Mouse (Mus musculus) ES-Bruce4 (cell line): ENCODE data around the gene Fgfr1op. TPM values are rescaled to one million over a fixed set of nuclear protein-coding genes. Genes with fewer than 3 reads are reported as not detected.
"Not testable (repeated sequence)": the region's sequence is repeated elsewhere in the genome, so short reads cannot be mapped to it uniquely, and the experiment has no call there.

ENCODE experiments used
- H3K27ac ChIP-seq: 2 replicates; pipeline ENCODE4 v1.5.1; 2012; ENCODE audit warnings: low read length, inconsistent platforms; ENCODE audit not compliant: insufficient read depth
- H3K27me3 ChIP-seq: 2 replicates; pipeline ENCODE4 v1.6.1; 2012; ENCODE audit warnings: mild to moderate bottlenecking, low read length, inconsistent platforms; ENCODE audit not compliant: control insufficient read depth, poor library complexity, insufficient read depth, severe bottlenecking
- H3K36me3 ChIP-seq: 2 replicates; pipeline ENCODE4 v1.6.1; 2012; ENCODE audit warnings: inconsistent platforms, mild to moderate bottlenecking, low read length, moderate library complexity; ENCODE audit not compliant: control insufficient read depth, poor library complexity, insufficient read depth, severe bottlenecking
- H3K4me1 ChIP-seq: one replicate; pipeline ENCODE4 v1.8.1; 2011; ENCODE audit warnings: low read length; ENCODE audit not compliant: control insufficient read depth, insufficient read depth
- H3K4me3 ChIP-seq: 2 replicates; pipeline ENCODE4 v1.5.1; 2011; ENCODE audit warnings: low read depth, mild to moderate bottlenecking, low read length
- H3K9ac ChIP-seq: 2 replicates; pipeline ENCODE4 v1.6.1; 2012; ENCODE audit warnings: low read depth, mild to moderate bottlenecking, inconsistent platforms; ENCODE audit not compliant: poor library complexity, severe bottlenecking
- H3K9me3 ChIP-seq: replicated peaks from 2 replicates; pipeline ENCODE4 v1.6.1; 2012; ENCODE audit warnings: mild to moderate bottlenecking, low read length, inconsistent platforms; ENCODE audit not compliant: control insufficient read depth, poor library complexity, insufficient read depth, severe bottlenecking
- polyA plus RNA-seq: library from polyadenylated mRNA; stranded (reverse); fragments of >200 nt; gene quantifications from 2 replicates; pipeline ENCODE4 v1.2.4, GENCODE M21; 2011; ENCODE audit warnings: low read depth; ENCODE audit not compliant: missing spikeins, insufficient read depth, insufficient read length

The Fgfr1op gene
- polyA plus RNA-seq, 1 experiment, result 78.5 TPM

DNA sequence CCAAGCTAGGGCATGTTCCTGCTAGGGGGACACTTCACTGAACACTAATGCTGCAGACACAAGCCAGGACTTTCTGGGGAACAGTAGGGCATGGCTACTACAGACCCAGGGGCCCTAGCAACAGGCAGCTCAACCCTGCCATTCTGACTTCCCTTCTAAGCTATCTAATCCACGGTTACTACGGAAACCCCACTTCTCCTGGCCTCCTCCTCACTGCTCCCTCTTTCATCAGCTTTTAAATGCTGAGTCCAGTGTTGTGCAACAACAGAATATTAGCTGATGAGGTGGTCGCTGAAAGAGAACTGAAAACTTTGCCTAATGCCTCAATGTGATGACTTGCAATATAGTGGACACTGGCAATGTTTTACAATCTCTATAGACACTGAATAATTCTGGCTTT is 25.1 kb upstream of the Fgfr1op start:
- not testable (repeated sequence) for H3K4me1 ChIP-seq, H3K27ac ChIP-seq, H3K9me3 ChIP-seq, H3K4me3 ChIP-seq, H3K36me3 ChIP-seq, H3K9ac ChIP-seq, H3K27me3 ChIP-seq

DNA sequence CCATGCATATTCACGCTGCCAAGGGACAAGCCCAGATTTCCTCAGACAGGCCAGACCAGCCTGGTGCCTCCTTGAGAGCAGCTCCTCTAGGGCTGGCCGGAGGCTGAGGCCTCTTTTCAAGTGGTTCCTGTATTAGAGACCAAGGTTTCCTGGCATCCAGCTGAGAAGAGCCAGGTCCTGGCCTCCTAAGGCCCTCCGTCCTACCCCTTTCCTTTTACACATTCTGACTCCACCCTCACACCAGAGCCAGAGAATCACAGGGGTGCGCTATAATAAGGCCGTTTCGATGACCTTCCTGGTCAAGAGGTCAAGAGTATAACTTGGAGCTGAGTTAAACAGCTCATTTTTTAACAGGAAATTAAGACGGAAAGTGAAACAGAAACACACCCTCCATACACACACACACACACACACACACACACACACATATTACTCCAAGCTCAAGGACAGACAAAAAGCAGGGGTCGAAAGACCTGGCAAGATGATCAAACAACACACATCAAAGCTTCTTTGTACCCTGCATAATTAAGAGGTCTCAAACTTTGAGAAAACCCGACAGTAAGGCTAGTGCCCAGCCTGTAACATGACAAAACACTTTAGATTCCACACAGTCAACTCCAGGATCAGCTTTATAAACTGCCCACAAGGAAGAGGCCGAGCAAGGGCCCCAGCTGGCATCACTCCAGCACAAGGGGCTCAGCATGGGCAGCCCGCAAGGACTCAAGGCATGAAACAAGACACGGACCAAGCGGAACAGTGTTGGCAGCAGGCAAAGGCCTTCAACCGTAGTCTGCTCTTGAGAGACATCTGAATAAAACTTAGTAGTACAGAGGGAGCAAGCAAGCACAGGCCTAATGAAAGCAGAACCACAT is 21.3 kb upstream of the Fgfr1op start:
- not testable (repeated sequence) for H3K9ac ChIP-seq, H3K27ac ChIP-seq, H3K4me3 ChIP-seq, H3K9me3 ChIP-seq, H3K27me3 ChIP-seq, H3K36me3 ChIP-seq, H3K4me1 ChIP-seq

DNA sequence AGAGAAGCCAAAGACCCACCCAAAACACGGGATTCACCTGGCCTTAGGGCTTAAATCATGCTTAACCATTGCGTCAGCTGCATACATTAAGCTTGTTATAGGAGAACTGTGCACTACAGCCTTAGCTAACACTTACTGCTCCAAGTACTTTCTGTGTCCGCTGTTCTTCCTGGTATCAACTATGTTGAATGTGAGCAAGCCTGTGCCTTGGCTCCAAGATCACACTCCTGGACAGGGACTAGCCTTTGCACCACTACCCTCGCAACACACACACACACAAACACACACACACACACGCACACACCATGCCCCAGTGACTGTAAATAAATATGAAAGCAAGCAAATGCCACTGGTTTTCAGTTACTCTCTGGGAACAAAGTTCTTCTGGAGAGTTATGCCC is 18.4 kb upstream of the Fgfr1op start:
- peak overlapping the region; percentile 27; the same call in 1 of the 2 replicates for H3K9ac ChIP-seq

DNA sequence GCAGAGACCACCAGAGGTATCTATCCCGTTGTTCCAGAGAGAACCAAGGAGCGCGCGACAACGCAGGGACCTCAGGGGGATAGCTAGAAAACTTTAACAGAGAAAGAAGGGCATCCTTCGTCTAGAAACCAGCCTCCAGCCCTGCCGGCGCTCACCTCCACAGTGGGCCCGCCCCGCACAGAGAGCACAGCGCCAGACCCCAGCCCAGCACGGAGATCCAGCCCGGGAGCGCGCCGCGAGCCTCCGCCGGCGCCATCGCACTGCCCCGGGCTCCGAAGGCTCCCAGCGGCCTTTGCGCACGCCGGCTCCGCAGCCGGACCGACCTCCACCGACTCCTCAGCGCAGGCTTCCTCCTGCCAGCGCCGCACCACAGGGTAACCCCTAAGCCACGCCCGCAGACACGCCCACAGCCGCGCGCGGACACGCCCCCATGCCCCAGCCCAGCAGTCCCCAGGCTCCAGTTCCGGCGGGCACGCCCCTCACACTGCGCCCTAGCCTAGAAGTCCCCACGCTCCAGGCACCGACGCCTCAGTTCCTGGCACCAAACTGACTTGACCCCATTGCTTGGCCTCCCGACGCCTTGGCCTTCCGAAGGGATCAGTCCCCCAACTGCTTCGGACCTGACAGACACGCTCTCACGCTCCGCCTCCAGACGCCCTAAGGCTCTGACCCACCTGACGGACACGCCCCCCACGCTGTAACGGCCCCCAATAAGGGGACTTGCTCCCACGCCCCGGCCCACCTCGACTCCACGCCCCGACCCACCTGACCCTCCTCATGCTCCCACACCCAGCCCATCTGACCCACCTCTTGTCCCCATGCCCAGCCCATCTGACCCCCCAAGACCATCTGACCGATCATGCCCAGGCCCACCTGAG is 17.6 kb upstream of the Fgfr1op start, which contains the start of the genes Gm49673 and Rnaset2a:
TSS of gene Gm49673 (minus strand) at position 350 of the 878 bp plus-strand sequence.
TSS of gene Rnaset2a (minus strand) at position 659 of the 878 bp plus-strand sequence.
- H3K9me3 ChIP-seq, H3K4me1 ChIP-seq, H3K36me3 ChIP-seq, H3K27ac ChIP-seq, H3K27me3 ChIP-seq: not testable (repeated sequence)
- Histone ChIP-seq H3K4me3 (peak within 1 kb of the TSS; percentile 66), H3K9ac (peak within 1 kb of the TSS; percentile 27; the same call in 1 of the 2 replicates)

More for the DNA sequence above, 18.4 kb upstream of the Fgfr1op start:
- H3K4me3 ChIP-seq, result peak overlapping the region; percentile 66
- H3K4me1 ChIP-seq, H3K36me3 ChIP-seq, H3K27me3 ChIP-seq, H3K9me3 ChIP-seq, H3K27ac ChIP-seq: not testable (repeated sequence)

DNA sequence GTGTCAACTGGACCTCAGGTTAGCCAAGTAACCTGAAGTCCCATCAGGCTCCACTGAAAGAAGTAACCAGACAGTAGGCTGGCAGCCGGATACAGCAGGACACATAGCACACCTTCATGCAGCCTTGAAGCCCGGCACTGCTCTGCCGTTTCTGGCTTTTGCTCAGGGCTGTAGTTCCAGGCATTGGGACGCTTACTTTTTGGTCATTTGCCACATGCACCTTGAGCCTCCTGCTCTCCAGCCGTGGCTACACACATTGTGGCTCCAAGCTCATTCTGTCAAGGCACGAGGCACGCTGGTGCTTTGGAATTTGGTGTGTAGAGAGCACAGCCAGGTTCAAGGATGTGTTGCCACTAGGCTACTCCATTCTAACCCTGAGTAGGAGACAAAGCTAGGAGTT is 10.3 kb upstream of the Fgfr1op start:
- H3K4me1 ChIP-seq, H3K9me3 ChIP-seq, H3K36me3 ChIP-seq, H3K27me3 ChIP-seq, H3K27ac ChIP-seq, H3K9ac ChIP-seq, H3K4me3 ChIP-seq: not testable (repeated sequence)

DNA sequence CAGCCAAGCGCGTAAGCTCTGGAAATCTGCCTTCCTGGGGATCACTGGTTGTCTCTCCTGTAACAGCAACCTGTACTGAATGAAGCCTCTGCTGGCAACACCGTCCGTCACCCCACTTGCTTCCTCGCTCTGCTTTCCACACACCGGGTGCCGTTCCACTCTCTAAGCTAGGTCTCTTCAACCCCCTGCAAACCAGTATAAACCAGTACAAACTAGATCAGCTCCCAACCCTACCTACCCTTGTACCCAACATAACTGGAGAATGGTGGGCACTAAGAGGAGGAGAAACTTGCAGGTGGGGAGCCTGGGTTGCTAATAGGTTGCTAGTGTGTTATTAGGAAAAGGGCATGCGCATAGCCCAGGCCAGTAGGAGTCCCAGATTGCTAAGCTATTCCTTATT is 9.3 kb upstream of the Fgfr1op start:
- not testable (repeated sequence) for H3K4me3 ChIP-seq, H3K27me3 ChIP-seq, H3K9ac ChIP-seq, H3K36me3 ChIP-seq, H3K4me1 ChIP-seq, H3K27ac ChIP-seq, H3K9me3 ChIP-seq

DNA sequence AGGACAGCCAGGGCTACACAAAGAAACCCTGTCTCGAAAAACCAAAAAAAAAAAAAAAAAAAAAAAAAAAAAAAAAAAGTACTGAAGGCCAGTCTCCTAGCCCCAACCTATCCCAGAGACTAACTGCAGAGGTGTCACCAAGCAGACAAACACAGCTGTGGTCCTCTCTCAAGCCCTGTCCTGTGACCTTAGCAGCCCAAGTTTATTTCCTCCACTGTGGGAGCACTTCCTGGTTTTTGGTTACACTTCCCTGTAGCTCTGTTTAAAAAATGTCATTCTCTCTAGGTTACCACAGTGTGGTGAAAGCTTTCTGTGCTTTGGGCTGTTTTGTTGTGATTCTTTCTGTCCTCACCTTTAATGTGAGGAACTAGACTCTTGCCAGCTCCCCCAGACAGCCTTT is 6.7 kb upstream of the Fgfr1op start:
- H3K27ac ChIP-seq, H3K36me3 ChIP-seq, H3K9ac ChIP-seq, H3K9me3 ChIP-seq, H3K4me1 ChIP-seq, H3K4me3 ChIP-seq, H3K27me3 ChIP-seq: not testable (repeated sequence)

DNA sequence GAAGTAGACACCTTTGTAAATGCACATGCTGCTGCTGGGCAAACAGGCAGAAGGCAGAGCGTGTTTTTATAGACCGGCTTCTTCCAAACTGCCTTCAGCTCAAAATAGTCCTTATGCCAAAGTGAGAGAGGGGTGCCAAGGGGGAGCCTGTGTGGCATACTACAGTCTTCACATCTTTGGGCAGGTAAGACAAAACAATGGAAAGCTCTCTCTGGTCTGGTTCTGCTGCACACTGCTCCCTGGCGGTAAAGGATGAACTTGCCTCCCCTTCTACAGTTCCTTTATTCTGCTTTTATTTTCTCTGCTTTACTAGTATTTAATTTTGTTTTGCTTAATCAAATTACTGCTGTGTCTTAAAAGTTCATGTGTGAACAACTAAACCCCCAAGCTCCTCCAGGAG is 4.3 kb upstream of the Fgfr1op start:
- H3K36me3 ChIP-seq, H3K9ac ChIP-seq, H3K27me3 ChIP-seq, H3K4me1 ChIP-seq, H3K9me3 ChIP-seq, H3K4me3 ChIP-seq, H3K27ac ChIP-seq: not testable (repeated sequence)

DNA sequence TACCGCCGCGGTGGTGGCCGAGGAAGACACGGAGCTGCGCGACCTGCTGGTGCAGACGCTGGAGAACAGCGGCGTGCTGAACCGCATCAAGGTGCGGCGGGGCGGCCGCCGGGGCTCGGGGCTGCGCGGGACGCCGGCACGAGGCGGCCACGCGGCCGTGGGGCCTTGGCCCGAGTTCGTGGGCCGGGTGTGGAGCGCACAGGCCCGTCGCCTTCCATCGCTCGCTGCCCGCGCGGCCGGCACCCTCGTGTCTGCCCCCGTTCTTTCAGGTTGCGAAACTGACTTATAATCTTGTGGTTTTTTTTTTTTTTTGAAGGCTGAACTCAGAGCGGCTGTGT is 276 bp downstream of the Fgfr1op start:
- not testable (repeated sequence) for H3K4me1 ChIP-seq, H3K27ac ChIP-seq, H3K27me3 ChIP-seq, H3K9me3 ChIP-seq
- H3K4me3 ChIP-seq, result peak overlapping the region; percentile 69
- H3K9ac ChIP-seq, result peak overlapping the region; percentile 93
- H3K36me3 ChIP-seq, result peaks cover 19% of the 10 kb centered on the region
